Comparison of ENCODE assay signal across 7 mouse cellular contexts in the genomic region with DNA sequence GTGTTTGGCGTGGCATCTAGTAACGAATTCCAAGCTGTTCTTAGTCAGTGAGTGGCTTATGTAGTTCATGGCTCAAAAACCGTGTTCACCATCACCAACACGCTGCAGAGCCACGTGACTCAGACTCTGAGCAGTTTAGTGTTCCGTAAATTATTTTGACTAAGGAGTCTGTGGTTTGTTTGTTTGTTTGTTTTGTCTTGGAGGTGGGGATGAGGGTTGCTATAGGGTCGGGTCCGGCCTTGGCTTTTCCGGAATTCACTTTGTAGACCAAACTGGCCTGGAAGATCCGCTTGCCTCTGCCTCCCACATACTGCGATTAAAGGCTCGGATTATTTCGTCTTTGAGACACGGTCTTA. TPM values are rescaled to one million over a fixed set of nuclear protein-coding genes. Genes with fewer than 3 reads are reported as not detected.
DNase-seq lines count a peak whose midpoint lies in the region; ATAC-seq and TF ChIP-seq lines count a peak whose summit lies in the region.

No protein-coding gene starts in this region.

- H3K9me3 ChIP-seq in kidney, postnatal 0 days (replicated peaks; ENCODE audit: low read length), result peaks cover 5% of the 10 kb centered on the region; the same call in 1 of the 2 replicates

- peaks cover 16% of the 10 kb centered on the region for H3K36me3 ChIP-seq in thymus, adult 2 months (ENCODE audit: control insufficient read depth, insufficient read depth, low read length)
- H3K36me3 ChIP-seq in kidney, postnatal 0 days (ENCODE audit: insufficient read depth, low read length), result peaks cover 18% of the 10 kb centered on the region

- peak overlapping the region; percentile 75 for H3K4me2 ChIP-seq in kidney, postnatal 0 days (ENCODE audit: low read length)

- DNase-seq in thymus, adult 2 months, result no peak
- DNase-seq in thymus, postnatal 36 days, result no peak
- DNase-seq in kidney, postnatal 0 days (ENCODE audit: low spot score), result peak; percentile 15
- peak; percentile 45 for DNase-seq in naive thymus-derived CD4-positive, alpha-beta T cell, adult 2 months (ENCODE audit: low read depth)
- DNase-seq in thymus, postnatal 10 days (ENCODE audit: low spot score in 2 of 2), result no peak
- DNase-seq in thymus, postnatal 25 days, result no peak

- no peaks in the 10 kb centered on the region for H3K27me3 ChIP-seq in thymus, adult 2 months (ENCODE audit: control insufficient read depth, insufficient read depth, low read length)
- no peaks in the 10 kb centered on the region for H3K27me3 ChIP-seq in kidney, postnatal 0 days (ENCODE audit: insufficient read depth, low read length)

- no peak overlapping the region; the same call in 1 of the 2 replicates for H3K27ac ChIP-seq in thymus, adult 2 months (ENCODE audit: control insufficient read depth, insufficient read depth, low read length)
- H3K27ac ChIP-seq in embryonic fibroblast, embryonic 13.5 days (ENCODE audit: insufficient read depth, low read length), result peak overlapping the region; percentile 24; the same call in 1 of the 2 replicates
- peak overlapping the region; percentile 63; the same call in 1 of the 2 replicates for H3K27ac ChIP-seq in kidney, postnatal 0 days

- 2% methylated on average over 14 of the region's 14 CpGs for WGBS in thymus, adult 2 months
- WGBS in kidney, postnatal 0 days, result under 1% methylated on average over 14 of the region's 14 CpGs

- 0 out of 2 replicates have a peak, but pooled peaks have one; percentile 4 for ATAC-seq in kidney, postnatal 0 days (replicated peaks; ENCODE audit: low FRiP score, low read depth)

- no peak for TF ChIP-seq CTCF in thymus, adult 2 months (IDR thresholded peaks at IDR 0.05; ENCODE audit: borderline replicate concordance, control insufficient read depth, extremely low read depth, insufficient read depth, low read length, poor library complexity)
- no peak for TF ChIP-seq CTCF in embryonic fibroblast, embryonic 13.5 days (IDR thresholded peaks at IDR 0.05; ENCODE audit: borderline replicate concordance, insufficient read depth, low read length)
- TF ChIP-seq CTCF in kidney, postnatal 0 days (IDR thresholded peaks at IDR 0.05; ENCODE audit: low read depth), result no peak

- H3K4me3 ChIP-seq in thymus, adult 2 months (ENCODE audit: control insufficient read depth, insufficient read depth, low read length), result peak overlapping the region; percentile 87
- H3K4me3 ChIP-seq in embryonic fibroblast, embryonic 13.5 days (ENCODE audit: insufficient read depth, low read length), result peak overlapping the region; percentile 91
- peak overlapping the region; percentile 84 for H3K4me3 ChIP-seq in kidney, postnatal 0 days (replicated peaks; ENCODE audit: low read depth, low read length)

- peaks cover 12% of the 10 kb centered on the region for H3K4me1 ChIP-seq in thymus, adult 2 months (replicated peaks; ENCODE audit: control insufficient read depth, insufficient read depth, low read length)
- H3K4me1 ChIP-seq in embryonic fibroblast, embryonic 13.5 days (ENCODE audit: control insufficient read depth, insufficient read depth, low read length), result 0 out of 2 replicates have a peak, but pooled peaks cover 7% of the 10 kb centered on the region
- peaks cover 4% of the 10 kb centered on the region; the same call in 1 of the 2 replicates for H3K4me1 ChIP-seq in kidney, postnatal 0 days (replicated peaks; ENCODE audit: insufficient read depth, low read length)

- TF ChIP-seq POLR2A in thymus, adult 2 months (IDR thresholded peaks at IDR 0.05; ENCODE audit: control insufficient read depth, extremely low read depth, insufficient read depth, low read length, poor library complexity), result no peak
- TF ChIP-seq POLR2A in embryonic fibroblast, embryonic 13.5 days (IDR thresholded peaks at IDR 0.05; ENCODE audit: low read depth, low read length), result no peak

- peak overlapping the region; percentile 79 for H3K9ac ChIP-seq in kidney, postnatal 0 days (ENCODE audit: low read depth, low read length)

RNA-seq across cellular contexts. Expression of gene Pfdn2, which starts 0.6 kb away (rescaled TPM):
- polyA plus RNA-seq in thymus, adult 2 months (2012; rRNA removed), result 15.8 and 16.6 TPM in 2 replicates
- 97.0 and 103 TPM in 2 replicates for polyA plus RNA-seq in embryonic fibroblast, embryonic 13.5 days (2011; ENCODE audit: insufficient read length, low read depth, missing spikeins)
- polyA plus RNA-seq in kidney, postnatal 0 days (2015; fragmentation: Nextera tagmentation; extraction: Ambion mirVana), result 92.1 and 105 TPM in 2 replicates

RNA-seq across cellular contexts. Expression of gene Nit1, which starts 0.6 kb away (rescaled TPM):
- polyA plus RNA-seq in thymus, adult 2 months (2012; rRNA removed), result 48.8 and 52.2 TPM in 2 replicates
- 33.6 and 36.9 TPM in 2 replicates for polyA plus RNA-seq in embryonic fibroblast, embryonic 13.5 days (2011; ENCODE audit: insufficient read length, low read depth, missing spikeins)
- polyA plus RNA-seq in kidney, postnatal 0 days (2015; fragmentation: Nextera tagmentation; extraction: Ambion mirVana), result 59.8 and 64.4 TPM in 2 replicates

RNA-seq across cellular contexts. Expression of gene Klhdc9, which starts 14.5 kb away (rescaled TPM):
- polyA plus RNA-seq in thymus, adult 2 months (2012; rRNA removed), result 0.39 and 0.69 TPM in 2 replicates
- not detected in 2 replicates for polyA plus RNA-seq in embryonic fibroblast, embryonic 13.5 days (2011; ENCODE audit: insufficient read length, low read depth, missing spikeins)
- polyA plus RNA-seq in kidney, postnatal 0 days (2015; fragmentation: Nextera tagmentation; extraction: Ambion mirVana), result 5.7 and 6.4 TPM in 2 replicates

RNA-seq across cellular contexts. Expression of gene Dedd, which starts 17.1 kb away (rescaled TPM):
- 60.8 and 61.5 TPM in 2 replicates for polyA plus RNA-seq in thymus, adult 2 months (2012; rRNA removed)
- 43.1 and 53.2 TPM in 2 replicates for polyA plus RNA-seq in embryonic fibroblast, embryonic 13.5 days (2011; ENCODE audit: insufficient read length, low read depth, missing spikeins)
- polyA plus RNA-seq in kidney, postnatal 0 days (2015; fragmentation: Nextera tagmentation; extraction: Ambion mirVana), result 43.9 and 46.0 TPM in 2 replicates

RNA-seq across cellular contexts. Expression of gene Nectin4, which starts 23.8 kb away (rescaled TPM):
- polyA plus RNA-seq in thymus, adult 2 months (2012; rRNA removed), result 2.7 and 3.5 TPM in 2 replicates
- 0.15 TPM in 1 of 2 replicates, not detected in the other for polyA plus RNA-seq in embryonic fibroblast, embryonic 13.5 days (2011; ENCODE audit: insufficient read length, low read depth, missing spikeins)
- polyA plus RNA-seq in kidney, postnatal 0 days (2015; fragmentation: Nextera tagmentation; extraction: Ambion mirVana), result 3.7 and 3.8 TPM in 2 replicates

Comparison
In these comparisons a context has a peak if more than half of its experiments do, and no peak if none do; other contexts are left out.
1. DNase-seq: peak in kidney, postnatal 0 days (single experiment) and naive thymus-derived CD4-positive, alpha-beta T cell, adult 2 months (single experiment); none in thymus, adult 2 months (single experiment), thymus, postnatal 36 days (0 of 2), thymus, postnatal 10 days (0 of 2) and thymus, postnatal 25 days (single experiment).
2. Peak in every context shown above with its lines, with median percentiles within 50 percentile points of each other: H3K4me3 ChIP-seq.